Mouse (Mus musculus): ENCODE measurements around the gene Tango2. TPM values are rescaled to one million over a fixed set of nuclear protein-coding genes. Genes with fewer than 3 reads are reported as not detected.

Tango2 gene
- polyA plus RNA-seq, 1 experiment from 2014 or later: 16.9 TPM

DNA sequence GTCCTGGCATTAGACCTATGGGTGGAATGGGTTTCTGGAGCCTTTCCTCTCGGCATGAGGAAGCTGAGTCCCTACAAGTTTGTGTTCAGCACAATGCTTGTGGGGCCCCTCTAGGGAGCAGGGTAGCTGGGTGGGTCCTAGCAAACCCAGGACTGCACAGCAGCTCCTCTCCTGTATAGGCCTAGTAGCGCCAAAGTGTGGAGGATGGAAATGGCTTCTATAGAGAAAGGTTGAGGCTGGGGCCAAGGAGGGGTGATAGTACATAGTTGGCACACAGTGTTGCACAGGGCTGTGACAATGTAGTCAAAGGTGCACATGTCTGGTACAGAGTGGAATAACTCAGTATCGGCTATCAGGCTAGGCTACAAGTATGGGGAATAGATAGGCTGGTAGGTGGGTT is 46.2 kb upstream of the Tango2 start:
- Histone ChIP-seq H3K4me2 (replicated peaks; ENCODE audit: low read depth) (peak overlapping the region; percentile 100), H3K27me3 (ENCODE audit: control insufficient read depth, insufficient read depth, low read length) (no peaks in the 10 kb centered on the region), H3K9me3 (ENCODE audit: control insufficient read depth, low read length) (no peaks in the 10 kb centered on the region), H3K9ac (ENCODE audit: low read length) (no peak overlapping the region), H3K4me1 (replicated peaks; ENCODE audit: control insufficient read depth, insufficient read depth) (no peaks in the 10 kb centered on the region; the same call in 1 of the 2 replicates), H3K36me3 (ENCODE audit: control insufficient read depth, insufficient read depth, low read length) (0 out of 2 replicates have a peak, but pooled peaks cover 3% of the 10 kb centered on the region), H3K27ac (replicated peaks) (no peak overlapping the region), H3K4me3 (ENCODE audit: low read depth, low read length) (no peak overlapping the region)
- no peak for TF ChIP-seq EP300 (optimal IDR thresholded peaks at IDR 0.05)
- no peak for TF ChIP-seq CTCF (IDR thresholded peaks at IDR 0.05; ENCODE audit: low read depth)
- no peak for DNase-seq (ENCODE audit: low spot score)
- ATAC-seq (ENCODE audit: low FRiP score, low TSS enrichment): no peak
- WGBS: 70% methylated on average over 3 of the region's 3 CpGs

DNA sequence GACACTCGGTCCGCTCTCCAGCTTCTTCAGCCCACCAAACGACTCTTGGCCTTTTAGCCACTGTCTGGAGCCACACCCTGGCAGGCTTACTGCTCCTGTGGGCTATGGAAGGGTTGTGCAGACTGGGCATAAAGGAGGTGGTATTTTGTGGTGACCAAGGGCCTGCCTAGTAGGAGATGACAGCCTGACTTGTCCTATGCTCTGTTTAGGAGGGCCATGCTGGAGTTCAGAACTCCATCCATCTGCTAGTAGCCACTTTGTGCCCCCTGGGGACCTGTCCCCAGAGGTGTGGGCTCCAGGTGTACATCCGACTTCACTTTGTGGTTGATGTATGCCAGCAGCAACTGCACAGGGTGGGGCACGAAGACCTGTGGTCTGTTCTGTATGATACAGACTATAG is 45.7 kb upstream of the Tango2 start:
- peak overlapping the region; percentile 100 for H3K4me2 ChIP-seq (replicated peaks; ENCODE audit: low read depth)
- H3K27ac ChIP-seq (replicated peaks): no peak overlapping the region
- no peaks in the 10 kb centered on the region for H3K27me3 ChIP-seq (ENCODE audit: control insufficient read depth, insufficient read depth, low read length)
- TF ChIP-seq CTCF (IDR thresholded peaks at IDR 0.05; ENCODE audit: low read depth) (no peak), EP300 (optimal IDR thresholded peaks at IDR 0.05) (no peak)
- no peaks in the 10 kb centered on the region; the same call in 1 of the 2 replicates for H3K4me1 ChIP-seq (replicated peaks; ENCODE audit: control insufficient read depth, insufficient read depth)
- no peaks in the 10 kb centered on the region for H3K9me3 ChIP-seq (ENCODE audit: control insufficient read depth, low read length)
- no peak for ATAC-seq (ENCODE audit: low FRiP score, low TSS enrichment)
- no peak for DNase-seq (ENCODE audit: low spot score)
- WGBS: 66% methylated on average over 5 of the region's 5 CpGs
- 0 out of 2 replicates have a peak overlapping the region, but pooled peaks have one; percentile 78 for H3K9ac ChIP-seq (ENCODE audit: low read length)
- H3K36me3 ChIP-seq (ENCODE audit: control insufficient read depth, insufficient read depth, low read length): 0 out of 2 replicates have a peak, but pooled peaks cover 3% of the 10 kb centered on the region
- H3K4me3 ChIP-seq (ENCODE audit: low read depth, low read length): peak overlapping the region; percentile 56; the same call in 1 of the 2 replicates

DNA sequence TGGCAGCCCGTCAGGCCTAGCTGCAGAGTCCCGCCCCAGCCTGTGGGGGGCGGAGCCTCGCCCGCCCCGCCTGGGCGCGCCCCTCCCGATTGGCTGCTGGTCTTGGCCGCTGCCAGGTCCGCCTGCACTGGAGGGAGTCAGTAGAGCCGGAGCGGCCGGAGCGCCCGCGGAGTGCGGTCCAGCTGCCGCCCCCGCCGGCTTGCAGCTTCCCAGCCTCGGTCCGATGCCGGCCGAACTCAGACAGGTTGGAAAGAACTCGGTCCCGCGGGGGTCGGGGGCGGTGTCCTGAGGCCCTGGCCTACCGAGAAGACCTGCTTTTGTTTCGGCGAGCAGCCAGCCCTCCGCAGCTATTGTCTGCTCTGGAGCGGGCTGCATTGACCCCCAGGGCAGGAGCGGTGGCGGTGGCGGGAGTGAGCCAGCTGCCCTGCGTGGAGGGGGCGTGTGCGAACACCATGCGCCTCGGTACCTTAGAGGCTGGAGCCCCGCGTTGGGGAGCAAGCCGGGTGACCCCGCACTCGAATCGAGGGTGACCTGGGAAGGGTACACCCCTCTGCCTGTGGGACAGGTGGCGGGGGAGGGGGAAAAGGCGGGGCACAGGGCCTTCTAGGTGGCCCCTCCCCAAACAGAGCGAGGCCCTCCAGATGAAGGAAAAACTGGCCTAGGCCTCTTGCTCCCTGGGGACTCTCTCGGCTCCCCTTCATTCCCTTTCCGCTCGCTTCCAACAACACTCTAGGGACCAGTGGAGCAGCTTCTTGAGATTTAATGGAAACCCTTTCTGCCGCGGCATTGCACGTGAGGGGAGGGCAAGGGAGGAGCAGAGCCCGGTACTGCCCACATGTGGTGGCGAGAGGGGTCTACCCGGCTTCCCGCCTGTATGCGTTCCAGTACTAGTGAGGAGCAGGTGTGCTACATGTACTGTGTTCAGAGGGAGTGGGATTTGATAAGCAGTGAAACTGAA is 44.8 kb upstream of the Tango2 start:
- 0 out of 2 replicates have a peak, but pooled peaks cover under 1% of the 10 kb centered on the region for H3K36me3 ChIP-seq (ENCODE audit: control insufficient read depth, insufficient read depth, low read length)
- peak overlapping the region; percentile 56 for H3K4me3 ChIP-seq (ENCODE audit: low read depth, low read length)
- H3K4me2 ChIP-seq (replicated peaks; ENCODE audit: low read depth): peak overlapping the region; percentile 100
- 1% methylated on average over 60 of the region's 63 CpGs for WGBS
- peak overlapping the region; percentile 61 for H3K27ac ChIP-seq (replicated peaks)
- H3K27me3 ChIP-seq (ENCODE audit: control insufficient read depth, insufficient read depth, low read length): no peaks in the 10 kb centered on the region
- DNase-seq (ENCODE audit: low spot score) (peak; percentile 93), ATAC-seq (ENCODE audit: low FRiP score, low TSS enrichment) (peak; percentile 84)
- peak overlapping the region; percentile 78 for H3K9ac ChIP-seq (ENCODE audit: low read length)
- H3K4me1 ChIP-seq (replicated peaks; ENCODE audit: control insufficient read depth, insufficient read depth): no peaks in the 10 kb centered on the region; the same call in 1 of the 2 replicates
- TF ChIP-seq CTCF (IDR thresholded peaks at IDR 0.05; ENCODE audit: low read depth) (peak; percentile 70), EP300 (optimal IDR thresholded peaks at IDR 0.05) (no peak)
- no peaks in the 10 kb centered on the region for H3K9me3 ChIP-seq (ENCODE audit: control insufficient read depth, low read length)

DNA sequence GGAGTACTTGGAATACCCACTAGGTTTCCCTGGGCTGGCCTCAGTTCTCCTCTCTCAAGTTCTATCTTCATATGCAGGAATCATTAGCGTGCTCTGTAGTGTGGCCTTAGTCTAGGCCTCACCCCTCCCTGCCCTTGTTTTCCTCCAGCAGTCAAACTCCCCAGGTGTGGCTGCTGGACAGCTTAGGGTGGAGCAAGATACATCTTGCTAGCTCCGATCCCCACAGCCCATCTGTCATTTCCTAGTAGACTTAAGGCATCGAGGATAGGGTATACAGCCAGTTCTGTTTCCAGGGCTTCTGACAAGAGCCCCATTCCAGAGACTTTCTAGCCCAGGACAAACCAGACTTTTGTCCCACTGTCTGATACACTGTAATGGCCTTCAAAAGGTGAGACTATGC is 43.8 kb upstream of the Tango2 start:
- 72% methylated on average over 3 of the region's 3 CpGs for WGBS
- Histone ChIP-seq H3K9me3 (ENCODE audit: control insufficient read depth, low read length) (no peaks in the 10 kb centered on the region), H3K4me3 (ENCODE audit: low read depth, low read length) (no peak overlapping the region), H3K4me1 (replicated peaks; ENCODE audit: control insufficient read depth, insufficient read depth) (no peaks in the 10 kb centered on the region; the same call in 1 of the 2 replicates), H3K27ac (replicated peaks) (0 out of 2 replicates have a peak overlapping the region, but pooled peaks have one; percentile 61), H3K27me3 (ENCODE audit: control insufficient read depth, insufficient read depth, low read length) (no peaks in the 10 kb centered on the region), H3K36me3 (ENCODE audit: control insufficient read depth, insufficient read depth, low read length) (no peaks in the 10 kb centered on the region), H3K9ac (ENCODE audit: low read length) (no peak overlapping the region), H3K4me2 (replicated peaks; ENCODE audit: low read depth) (no peak overlapping the region)
- no peak for TF ChIP-seq EP300 (optimal IDR thresholded peaks at IDR 0.05)
- TF ChIP-seq CTCF (IDR thresholded peaks at IDR 0.05; ENCODE audit: low read depth): no peak
- DNase-seq (ENCODE audit: low spot score) (no peak), ATAC-seq (ENCODE audit: low FRiP score, low TSS enrichment) (no peak)

DNA sequence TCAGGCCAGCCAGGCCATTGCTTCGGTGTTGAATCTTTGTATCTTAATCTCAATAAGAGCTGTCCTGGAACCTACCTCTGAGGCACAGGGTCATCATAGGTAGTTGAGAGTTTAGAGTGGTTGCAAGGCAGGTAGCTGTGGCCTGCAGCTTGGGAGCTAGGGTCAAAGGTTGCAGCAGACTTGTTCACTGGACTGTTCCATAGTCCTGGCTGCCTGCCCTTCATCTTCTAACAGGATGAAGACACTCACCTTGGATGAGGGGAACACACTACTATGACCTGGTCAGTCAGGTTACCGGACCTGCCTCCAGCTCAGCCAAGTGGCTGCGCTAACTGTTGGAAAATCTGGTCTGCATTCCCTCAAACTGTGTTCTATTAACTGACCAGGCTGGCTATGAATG is 43.2 kb upstream of the Tango2 start:
- Histone ChIP-seq H3K4me2 (replicated peaks; ENCODE audit: low read depth) (no peak overlapping the region), H3K9ac (ENCODE audit: low read length) (no peak overlapping the region), H3K27ac (replicated peaks) (no peak overlapping the region), H3K36me3 (ENCODE audit: control insufficient read depth, insufficient read depth, low read length) (no peaks in the 10 kb centered on the region), H3K4me1 (replicated peaks; ENCODE audit: control insufficient read depth, insufficient read depth) (no peaks in the 10 kb centered on the region; the same call in 1 of the 2 replicates), H3K4me3 (ENCODE audit: low read depth, low read length) (no peak overlapping the region), H3K27me3 (ENCODE audit: control insufficient read depth, insufficient read depth, low read length) (no peaks in the 10 kb centered on the region), H3K9me3 (ENCODE audit: control insufficient read depth, low read length) (no peaks in the 10 kb centered on the region)
- ATAC-seq (ENCODE audit: low FRiP score, low TSS enrichment) (no peak), DNase-seq (ENCODE audit: low spot score) (no peak)
- TF ChIP-seq EP300 (optimal IDR thresholded peaks at IDR 0.05) (no peak), CTCF (IDR thresholded peaks at IDR 0.05; ENCODE audit: low read depth) (no peak)
- 99% methylated on average over 3 of the region's 3 CpGs for WGBS

DNA sequence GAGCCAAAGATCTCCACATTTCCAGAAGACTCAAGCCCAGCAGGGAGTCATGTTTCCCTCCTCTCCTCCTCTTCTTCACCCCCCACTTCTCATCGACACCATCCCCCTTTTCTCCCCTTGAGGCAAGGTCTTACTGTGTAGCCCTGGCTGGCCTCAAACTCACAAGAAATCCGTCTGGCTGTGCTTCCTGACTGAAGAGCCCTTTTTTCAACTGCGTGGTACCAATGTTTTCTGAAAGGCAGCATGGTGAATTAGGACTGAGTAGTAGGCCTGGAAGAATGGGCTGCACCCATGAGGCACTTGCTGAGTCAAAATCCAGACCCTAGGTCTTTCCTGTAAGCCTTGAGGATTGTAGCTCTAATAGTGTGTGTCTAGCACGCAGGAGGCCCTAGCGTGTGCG is 42.5 kb upstream of the Tango2 start:
- Histone ChIP-seq H3K9ac (ENCODE audit: low read length) (no peak overlapping the region), H3K4me3 (ENCODE audit: low read depth, low read length) (no peak overlapping the region), H3K36me3 (ENCODE audit: control insufficient read depth, insufficient read depth, low read length) (no peaks in the 10 kb centered on the region), H3K9me3 (ENCODE audit: control insufficient read depth, low read length) (no peaks in the 10 kb centered on the region), H3K4me1 (replicated peaks; ENCODE audit: control insufficient read depth, insufficient read depth) (no peaks in the 10 kb centered on the region), H3K27ac (replicated peaks) (no peak overlapping the region), H3K4me2 (replicated peaks; ENCODE audit: low read depth) (no peak overlapping the region), H3K27me3 (ENCODE audit: control insufficient read depth, insufficient read depth, low read length) (no peaks in the 10 kb centered on the region)
- no peak for DNase-seq (ENCODE audit: low spot score)
- WGBS: 73% methylated on average over 6 of the region's 6 CpGs
- no peak for TF ChIP-seq EP300 (optimal IDR thresholded peaks at IDR 0.05)
- no peak for TF ChIP-seq CTCF (IDR thresholded peaks at IDR 0.05; ENCODE audit: low read depth)
- no peak for ATAC-seq (ENCODE audit: low FRiP score, low TSS enrichment)

All from stomach, postnatal 0 days (tissue).